Mouse (Mus musculus) right cerebral cortex, postnatal 25 days (tissue): ENCODE results near the gene Olfr1128.
A peak's percentile ranks its signal among the peaks of the same experiment; 100 is the strongest.
"Not testable (repeated sequence)": the region's sequence is repeated elsewhere in the genome, so short reads cannot be mapped to it uniquely, and the experiment has no call there.

ENCODE experiments used
- DNase-seq: peaks from one replicate; pipeline ENCODE4 v3.0.0; 2022

Gene Olfr1128

GRCm38 (mm10) chr2:87545442-87545841, at the start of gene Olfr1128:
Gene Olfr1128, minus strand, starts transcription at chr2:87545542.
- DNase-seq: no peak

GRCm38 (mm10) chr2:87573602-87574001, 28.3 kb upstream of the Olfr1128 start, which contains the start of gene Olfr1129:
Gene Olfr1129, plus strand, starts transcription at chr2:87573902.
- DNase-seq: not testable (repeated sequence)

- no peak for DNase-seq
Measured at GRCm38 (mm10) chr2:87534826-87535225, 10.5 kb downstream of the Olfr1128 start.

- DNase-seq: no peak
Measured at GRCm38 (mm10) chr2:87531496-87531895, 13.8 kb downstream of the Olfr1128 start, which contains the start of gene Olfr153. Gene Olfr153, plus strand, starts transcription at chr2:87531796.

GRCm38 (mm10) chr2:87525899-87526616, 19.3 kb downstream of the Olfr1128 start:
- peak; percentile 15 for DNase-seq

- no peak for DNase-seq
Measured at GRCm38 (mm10) chr2:87520651-87521050, 24.7 kb downstream of the Olfr1128 start.

GRCm38 (mm10) chr2:87516581-87516980, 28.8 kb downstream of the Olfr1128 start:
- no peak for DNase-seq

GRCm38 (mm10) chr2:87515457-87516060, 29.8 kb downstream of the Olfr1128 start:
- no peak for DNase-seq

- no peak for DNase-seq
Measured at GRCm38 (mm10) chr2:87515046-87515445, 30.3 kb downstream of the Olfr1128 start.

- no peak for DNase-seq
Measured at GRCm38 (mm10) chr2:87506265-87506664, 39.1 kb downstream of the Olfr1128 start, which contains the start of gene Pramel6. Gene Pramel6, plus strand, starts transcription at chr2:87506565.

- not testable (repeated sequence) for DNase-seq
Measured at GRCm38 (mm10) chr2:87496993-87497392, 48.3 kb downstream of the Olfr1128 start, which contains the start of gene Pramel7. Gene Pramel7, minus strand, starts transcription at chr2:87497093.
